Mouse (Mus musculus): Measurements from ENCODE around the gene Klhl36.

Gene Klhl36

GRCm38 (mm10) chr8:119861706-119862389 is at the start of gene Klhl36:
Klhl36 (plus strand) TSS chr8:119862266.
- in situ Hi-C loops (cut with MseI, MboI) = no loop called here

- in situ Hi-C loops (cut with MseI, MboI) = no loop called here
Observed at GRCm38 (mm10) chr8:119812650-119813431, 49.2 kb upstream of the Klhl36 start.

- in situ Hi-C loops (cut with MseI, MboI) = no loop called here
Observed at GRCm38 (mm10) chr8:119816219-119816618, 45.8 kb upstream of the Klhl36 start.

GRCm38 (mm10) chr8:119817446-119817845 is 44.6 kb upstream of the Klhl36 start:
- in situ Hi-C loops (cut with MseI, MboI) = no loop called here

GRCm38 (mm10) chr8:119819316-119819715 is 42.8 kb upstream of the Klhl36 start:
- in situ Hi-C loops (cut with MseI, MboI) = no loop called here

GRCm38 (mm10) chr8:119819976-119820375 is 42.1 kb upstream of the Klhl36 start:
- in situ Hi-C loops (cut with MseI, MboI) = no loop called here

- in situ Hi-C loops (cut with MseI, MboI) = no loop called here
Observed at GRCm38 (mm10) chr8:119821691-119822090, 40.4 kb upstream of the Klhl36 start.

GRCm38 (mm10) chr8:119823278-119823677 is 38.8 kb upstream of the Klhl36 start:
- in situ Hi-C loops (cut with MseI, MboI) = no loop called here

- in situ Hi-C loops (cut with MseI, MboI) = no loop called here
Observed at GRCm38 (mm10) chr8:119824100-119824499, 38.0 kb upstream of the Klhl36 start.

GRCm38 (mm10) chr8:119824809-119825273 is 37.2 kb upstream of the Klhl36 start:
- in situ Hi-C loops (cut with MseI, MboI) = no loop called here

GRCm38 (mm10) chr8:119825950-119826730 is 35.9 kb upstream of the Klhl36 start:
- in situ Hi-C loops (cut with MseI, MboI) = no loop called here

- in situ Hi-C loops (cut with MseI, MboI) = no loop called here
Observed at GRCm38 (mm10) chr8:119826982-119827381, 35.1 kb upstream of the Klhl36 start.

- in situ Hi-C loops (cut with MseI, MboI) = no loop called here
Observed at GRCm38 (mm10) chr8:119827721-119828153, 34.3 kb upstream of the Klhl36 start.

- in situ Hi-C loops (cut with MseI, MboI) = no loop called here
Observed at GRCm38 (mm10) chr8:119829015-119829414, 33.1 kb upstream of the Klhl36 start.

- in situ Hi-C loops (cut with MseI, MboI) = no loop called here
Observed at GRCm38 (mm10) chr8:119829420-119829819, 32.6 kb upstream of the Klhl36 start.

GRCm38 (mm10) chr8:119829870-119830580 is 32.0 kb upstream of the Klhl36 start:
- in situ Hi-C loops (cut with MseI, MboI) = no loop called here

- in situ Hi-C loops (cut with MseI, MboI) = no loop called here
Observed at GRCm38 (mm10) chr8:119830589-119830988, 31.5 kb upstream of the Klhl36 start.

- in situ Hi-C loops (cut with MseI, MboI) = no loop called here
Observed at GRCm38 (mm10) chr8:119831336-119831995, 30.6 kb upstream of the Klhl36 start.

- in situ Hi-C loops (cut with MseI, MboI) = no loop called here
Observed at GRCm38 (mm10) chr8:119832101-119832617, 29.9 kb upstream of the Klhl36 start.

- in situ Hi-C loops (cut with MseI, MboI) = no loop called here
Observed at GRCm38 (mm10) chr8:119832931-119833330, 29.1 kb upstream of the Klhl36 start.

GRCm38 (mm10) chr8:119834676-119835075 is 27.4 kb upstream of the Klhl36 start:
- in situ Hi-C loops (cut with MseI, MboI) = no loop called here

Measured in mouse trophoblast stem cell (cell line).